Mouse (Mus musculus): ENCODE results near the gene Neo1.

GRCm38 (mm10) chr9:58891840-58892640 is 144.2 kb downstream of the Neo1 start:
- TF ChIP-seq CTCF (IDR thresholded peaks at IDR 0.05) = no peak
- TF ChIP-seq EP300 (IDR thresholded peaks at IDR 0.05) = no peak
